Mouse (Mus musculus) hindbrain, embryonic 14.5 days (tissue): ENCODE results near the gene Nckap5. TPM values are rescaled to one million over a fixed set of nuclear protein-coding genes. Genes with fewer than 3 reads are reported as not detected.

Experiments
- ATAC-seq: fragments of 200-750 bp; cut with Nextera tagmentation; 2 replicates; pipeline ENCODE4 v1.8.0; 2017; ENCODE audit warnings: moderate number of reproducible peaks, mild to moderate bottlenecking, moderate TSS enrichment, moderate library complexity; ENCODE audit not compliant: low FRiP score
- DNase-seq: peaks from one replicate; pipeline ENCODE4 v3.0.0-alpha.2; 2015; ENCODE audit warnings: low spot score
- H3K27ac ChIP-seq: fragments of 300-500 bp; sonication (generic); 2 replicates; pipeline ENCODE4 v1.5.1; 2014; ENCODE audit warnings: mild to moderate bottlenecking, moderate library complexity
- H3K27me3 ChIP-seq: fragments of 300-500 bp; sonication (generic); 2 replicates; pipeline ENCODE4 v1.6.1; 2014; ENCODE audit warnings: mild to moderate bottlenecking, low read length, mixed read lengths; ENCODE audit not compliant: control insufficient read depth, insufficient read depth
- H3K36me3 ChIP-seq: fragments of 300-500 bp; sonication (generic); replicated peaks from 2 replicates; pipeline ENCODE4 v1.6.1; 2014; ENCODE audit not compliant: control insufficient read depth, insufficient read depth
- H3K4me1 ChIP-seq: fragments of 300-500 bp; sonication (generic); replicated peaks from 2 replicates; pipeline ENCODE4 v1.6.1; 2014; ENCODE audit warnings: antibody characterized with exemption, low read length, mixed read lengths; ENCODE audit not compliant: control insufficient read depth, insufficient read depth
- H3K4me2 ChIP-seq: fragments of 300-500 bp; sonication (generic); replicated peaks from 2 replicates; pipeline ENCODE4 v1.6.1; 2014; ENCODE audit warnings: mild to moderate bottlenecking, moderate library complexity
- H3K4me3 ChIP-seq: fragments of 300-500 bp; sonication (generic); replicated peaks from 2 replicates; pipeline ENCODE4 v1.5.1; 2014; ENCODE audit warnings: mild to moderate bottlenecking, low read length
- H3K9ac ChIP-seq: fragments of 300-500 bp; sonication (generic); 2 replicates; pipeline ENCODE4 v1.6.1; 2014
- H3K9me3 ChIP-seq: fragments of 300-500 bp; sonication (generic); 2 replicates; pipeline ENCODE4 v1.6.1; 2016; ENCODE audit warnings: low read length; ENCODE audit not compliant: control insufficient read depth
- WGBS: fragments of 180-500 bp; shearing (Covaris S2); extraction: QIAGEN DNeasy Blood & Tissue Kit; methylation state at CpG from one replicate; pipeline ENCODE4 v1.1.7; 2014; 5-methylcytosine and 5-hydroxymethylcytosine counted together
- polyA plus RNA-seq: library from polyadenylated mRNA; unstranded; fragments of >200 nt; fragmentation: Nextera tagmentation; extraction: Ambion mirVana; gene quantifications from 2 replicates; pipeline ENCODE4 v1.2.1, GENCODE M21; 2014

Nckap5 gene
- polyA plus RNA-seq, 1 experiment from 2014 or later: 14.1 TPM

DNA sequence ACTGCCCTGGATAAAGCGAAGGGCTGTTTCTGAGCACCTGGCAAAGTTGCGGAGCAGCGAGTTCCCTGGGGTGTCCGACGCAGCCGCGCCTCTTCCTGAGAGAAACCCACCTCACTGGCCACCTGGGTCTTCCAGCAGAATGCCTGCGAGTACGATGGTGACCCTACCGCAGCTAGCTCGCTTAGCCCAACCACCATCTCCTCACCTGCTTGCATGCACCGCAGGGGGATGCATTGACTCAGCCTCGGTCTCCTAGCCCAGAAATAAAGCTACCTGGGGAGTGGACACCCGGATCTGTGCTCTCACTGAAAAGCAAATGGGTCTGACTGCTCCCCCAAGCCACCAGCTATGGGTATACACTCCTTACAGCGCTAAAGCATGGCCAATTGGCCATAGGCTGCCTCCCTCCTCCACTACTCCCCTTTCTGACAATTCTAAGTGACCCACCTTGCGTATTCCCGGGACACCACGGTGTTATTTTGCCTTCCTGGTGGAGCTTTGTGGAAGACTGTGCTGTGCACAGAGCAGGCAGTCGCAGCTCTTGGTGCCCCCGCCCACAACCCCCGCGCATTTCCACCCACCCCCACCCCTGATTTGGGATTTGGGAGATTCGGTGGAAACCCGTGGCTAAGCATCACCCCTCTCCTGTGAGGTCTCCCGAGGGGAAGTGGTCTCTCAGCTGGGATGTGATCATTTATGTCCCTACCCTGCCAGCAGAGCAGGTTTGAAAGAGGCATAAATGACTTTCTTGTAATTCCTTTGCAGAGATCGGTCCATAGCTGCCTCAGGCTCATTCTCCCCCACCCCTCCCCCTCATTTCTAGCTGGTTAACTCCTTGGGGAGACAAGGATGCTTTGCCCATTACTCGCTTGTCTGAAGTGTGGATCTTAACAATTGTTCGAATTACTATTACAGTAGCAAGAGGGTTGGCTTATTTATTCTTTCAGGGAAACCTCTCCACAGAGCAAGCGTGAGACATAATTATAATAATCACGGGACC is 917.7 kb downstream of the Nckap5 start, which contains the start of gene Lypd1:
Gene Lypd1 (minus strand): TSS at position 501 of the 1,000 bp plus-strand sequence.
- peak within 1 kb of the TSS; percentile 59 for H3K4me3 ChIP-seq
- no peak for DNase-seq
- 5% methylated on average over 30 of the region's 30 CpGs for WGBS
- H3K36me3 ChIP-seq: no peaks in the 10 kb centered on the region
- peak within 1 kb of the TSS; percentile 75 for H3K9ac ChIP-seq
- H3K27ac ChIP-seq: peak within 1 kb of the TSS; percentile 70
- 0 out of 2 replicates have a peak, but pooled peaks have one; percentile 22 for ATAC-seq
- peaks cover 26% of the 10 kb centered on the region for H3K4me1 ChIP-seq
- H3K9me3 ChIP-seq: no peaks in the 10 kb centered on the region
- peaks cover 13% of the 10 kb centered on the region for H3K27me3 ChIP-seq
- H3K4me2 ChIP-seq: peak within 1 kb of the TSS; percentile 100

DNA sequence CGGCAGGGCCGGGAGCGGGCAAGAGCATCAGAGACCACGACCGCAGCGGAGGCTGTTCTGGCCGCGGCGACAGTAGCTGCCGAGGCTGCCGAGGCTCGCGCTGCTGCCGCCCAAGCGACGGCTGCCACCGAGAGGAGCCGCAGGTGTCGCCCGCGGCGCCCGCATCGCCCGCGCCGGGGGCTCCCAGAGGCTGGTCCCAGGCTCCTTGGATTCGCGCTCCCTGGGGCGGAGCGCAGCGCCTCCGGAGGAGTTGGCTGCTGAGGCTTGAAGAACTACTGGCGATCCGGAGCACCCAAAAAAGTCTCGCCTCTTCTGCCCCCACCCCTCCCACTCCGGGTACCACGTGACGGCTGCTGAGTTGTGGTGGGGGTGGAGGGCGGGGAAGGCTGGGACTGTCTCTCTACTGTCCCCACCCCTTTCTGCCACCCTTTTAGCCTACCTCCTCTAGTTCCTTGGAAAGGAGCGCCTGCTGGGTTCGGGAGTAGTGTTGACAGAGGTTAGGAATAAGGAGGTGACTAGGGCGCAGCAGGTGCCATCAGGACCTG is 918.6 kb downstream of the Nckap5 start:
- peak; percentile 38 for DNase-seq
- Histone ChIP-seq H3K4me1 (peaks cover 26% of the 10 kb centered on the region), H3K9me3 (no peaks in the 10 kb centered on the region), H3K27ac (peak overlapping the region; percentile 74), H3K4me3 (peak overlapping the region; percentile 59), H3K4me2 (peak overlapping the region; percentile 100), H3K9ac (peak overlapping the region; percentile 75), H3K36me3 (no peaks in the 10 kb centered on the region), H3K27me3 (peaks cover 13% of the 10 kb centered on the region)
- peak; percentile 75 for ATAC-seq
- WGBS: under 1% methylated on average over 43 of the region's 43 CpGs

DNA sequence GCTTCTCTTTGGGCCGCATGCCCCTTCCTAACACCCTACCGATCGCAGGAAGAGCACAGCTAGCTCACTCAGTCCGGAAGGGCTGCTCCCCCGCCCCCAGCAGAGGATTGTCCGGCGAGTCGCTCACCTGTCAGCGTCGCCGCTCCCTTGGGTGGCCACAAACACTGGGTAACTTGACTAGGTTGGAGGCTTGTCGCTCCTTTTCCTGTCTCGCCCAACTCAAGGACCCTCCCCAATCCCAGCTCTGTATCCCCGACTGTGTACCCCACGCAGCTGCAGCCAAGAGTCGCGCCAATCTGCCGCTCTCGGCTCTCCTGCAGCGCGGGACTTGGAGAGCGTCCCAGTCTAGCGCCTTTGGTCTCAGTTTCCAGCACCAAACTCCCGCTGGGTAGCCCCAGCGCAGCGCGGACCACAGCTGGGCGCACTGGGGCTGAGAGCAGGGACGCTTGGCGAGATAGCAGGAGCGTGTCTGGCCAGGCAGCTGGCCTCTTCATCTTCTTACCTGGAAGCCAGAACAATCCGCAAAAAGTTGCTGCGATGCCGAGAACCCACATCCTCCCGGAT is 919.2 kb downstream of the Nckap5 start:
- Histone ChIP-seq H3K4me2 (peak overlapping the region; percentile 100), H3K9ac (peak overlapping the region; percentile 75), H3K4me3 (peak overlapping the region; percentile 59), H3K27ac (peak overlapping the region; percentile 74), H3K4me1 (peaks cover 26% of the 10 kb centered on the region), H3K9me3 (no peaks in the 10 kb centered on the region), H3K36me3 (no peaks in the 10 kb centered on the region), H3K27me3 (peaks cover 13% of the 10 kb centered on the region)
- DNase-seq (peak; percentile 54), ATAC-seq (peak; percentile 66)
- WGBS: under 1% methylated on average over 35 of the region's 35 CpGs

DNA sequence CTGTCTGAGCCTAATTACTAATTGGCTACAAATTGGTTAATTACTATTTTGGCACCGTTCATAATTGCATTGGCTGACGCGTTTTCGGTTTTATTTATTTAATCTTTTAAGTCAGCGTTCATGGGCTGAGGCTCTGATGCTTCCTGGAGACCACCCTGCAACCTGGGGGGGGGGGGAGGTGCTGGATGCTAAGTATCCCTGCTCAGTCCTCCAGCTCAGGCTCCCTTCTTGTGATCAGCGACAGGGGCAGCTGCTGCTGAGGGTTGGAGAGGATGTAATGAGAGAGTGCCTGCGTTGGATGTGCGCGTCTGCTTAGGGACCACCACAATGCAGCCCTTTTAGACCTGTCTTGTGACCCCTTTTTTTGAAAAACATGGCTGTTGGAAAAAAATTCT is 919.7 kb downstream of the Nckap5 start:
- Histone ChIP-seq H3K4me3 (peak overlapping the region; percentile 59), H3K4me1 (peaks cover 26% of the 10 kb centered on the region), H3K9me3 (no peaks in the 10 kb centered on the region), H3K36me3 (no peaks in the 10 kb centered on the region), H3K9ac (peak overlapping the region; percentile 75), H3K27me3 (peaks cover 13% of the 10 kb centered on the region), H3K27ac (peak overlapping the region; percentile 74; the same call in 1 of the 2 replicates), H3K4me2 (peak overlapping the region; percentile 100)
- no peak for DNase-seq
- WGBS: 2% methylated on average over 9 of the region's 9 CpGs
- ATAC-seq: 0 out of 2 replicates have a peak, but pooled peaks have one; percentile 23

DNA sequence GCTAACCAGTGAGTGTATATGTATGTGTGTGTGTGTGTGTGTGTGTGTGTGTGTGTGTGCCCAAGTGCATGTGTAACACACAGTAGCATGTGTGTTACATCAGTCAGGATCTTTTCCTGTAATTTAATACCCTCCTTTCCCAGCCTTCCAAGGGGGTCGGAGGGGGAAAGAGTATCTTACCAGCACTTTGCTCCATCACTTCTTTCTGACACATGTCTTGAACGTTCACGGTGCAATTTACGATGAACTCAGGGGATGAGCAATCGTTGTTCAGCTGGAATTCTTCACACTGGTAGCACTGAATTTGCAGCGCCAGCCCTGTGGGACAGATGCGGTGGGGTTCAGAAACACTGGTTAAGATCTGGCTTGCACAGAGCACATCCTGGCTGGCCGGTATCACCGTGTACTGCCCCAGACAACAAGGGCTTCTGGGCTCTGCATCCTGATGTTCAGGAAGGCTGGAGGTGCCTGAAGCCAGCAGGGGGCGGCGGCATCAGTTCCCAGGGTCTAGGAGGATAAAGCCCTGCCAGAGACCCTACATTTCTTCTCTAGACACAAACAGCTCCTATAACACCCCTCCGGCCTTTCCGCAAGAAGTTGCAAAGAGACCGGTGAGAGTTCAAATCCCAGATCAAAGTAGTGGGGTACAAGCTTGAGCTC is 920.3 kb downstream of the Nckap5 start:
- H3K27ac ChIP-seq: no peak overlapping the region
- H3K27me3 ChIP-seq: peaks cover 13% of the 10 kb centered on the region
- H3K9ac ChIP-seq: peak overlapping the region; percentile 75
- H3K9me3 ChIP-seq: no peaks in the 10 kb centered on the region
- H3K36me3 ChIP-seq: no peaks in the 10 kb centered on the region
- H3K4me3 ChIP-seq: peak overlapping the region; percentile 59
- ATAC-seq: peak; percentile 41
- peak overlapping the region; percentile 100 for H3K4me2 ChIP-seq
- peaks cover 26% of the 10 kb centered on the region for H3K4me1 ChIP-seq
- DNase-seq: peak; percentile 50
- 8% methylated on average over 14 of the region's 14 CpGs for WGBS

DNA sequence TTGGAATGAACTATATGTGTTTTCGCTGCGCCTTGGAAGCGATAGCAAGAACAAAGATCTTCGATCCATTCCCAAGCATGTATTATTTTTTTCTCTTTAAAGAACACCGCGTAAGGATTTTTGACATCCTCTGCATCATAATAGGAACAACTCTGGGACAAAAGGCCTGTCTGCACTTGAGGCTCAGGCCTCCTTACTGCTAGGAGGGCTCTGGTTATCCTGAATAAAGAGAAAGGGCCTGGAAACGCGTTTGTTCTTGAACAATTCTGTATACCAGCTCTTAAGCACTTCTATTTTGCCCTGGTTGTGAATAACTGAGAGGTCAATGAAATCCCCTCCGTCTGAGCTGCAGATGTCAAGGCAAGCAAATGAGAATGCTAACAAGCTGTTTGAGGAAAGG is 937.4 kb downstream of the Nckap5 start:
- Histone ChIP-seq H3K36me3 (no peaks in the 10 kb centered on the region), H3K4me1 (no peaks in the 10 kb centered on the region), H3K4me2 (no peak overlapping the region), H3K9ac (no peak overlapping the region), H3K27ac (no peak overlapping the region), H3K9me3 (no peaks in the 10 kb centered on the region), H3K4me3 (no peak overlapping the region), H3K27me3 (no peaks in the 10 kb centered on the region)
- WGBS: 36% methylated on average over 9 of the region's 9 CpGs
- no peak for ATAC-seq
- DNase-seq: no peak

DNA sequence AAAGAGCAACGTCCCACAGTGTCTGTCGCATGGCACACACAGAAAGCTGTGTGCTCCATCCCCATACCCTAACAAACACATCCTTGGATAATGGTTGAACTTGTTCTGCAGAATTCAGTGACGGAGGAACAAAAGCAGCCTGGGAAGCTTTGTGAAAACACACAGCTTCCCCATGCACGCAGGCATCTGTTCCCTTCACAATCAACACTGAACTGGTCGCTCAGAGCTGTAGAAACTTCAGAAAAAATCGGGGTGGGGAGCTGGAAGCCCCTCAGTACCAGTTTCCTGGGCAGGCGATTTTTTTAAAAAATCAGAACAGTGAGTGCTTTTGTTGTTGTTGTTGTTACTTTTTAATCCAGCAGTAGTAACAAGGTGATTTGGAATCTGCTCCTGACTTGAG is 960.5 kb downstream of the Nckap5 start:
- Histone ChIP-seq H3K9ac (no peak overlapping the region), H3K27me3 (no peaks in the 10 kb centered on the region), H3K4me2 (no peak overlapping the region), H3K4me1 (no peaks in the 10 kb centered on the region), H3K27ac (no peak overlapping the region), H3K36me3 (no peaks in the 10 kb centered on the region), H3K9me3 (no peaks in the 10 kb centered on the region), H3K4me3 (no peak overlapping the region)
- ATAC-seq (no peak), DNase-seq (no peak)
- 18% methylated on average over 7 of the region's 7 CpGs for WGBS
